Mouse (Mus musculus): Measurements from ENCODE around the gene Arhgap32.

- TF ChIP-seq CTCF (IDR thresholded peaks at IDR 0.05 in 2 of 3, conservative IDR thresholded peaks at IDR 0.05 in 1 of 3; ENCODE audit: control insufficient read depth in 1 of 3, insufficient read depth in 1 of 3, low read depth in 2 of 3, low read length in 3 of 3, poor library complexity in 1 of 3, severe bottlenecking in 1 of 3) (no peak), SMC3 (IDR thresholded peaks at IDR 0.05; ENCODE audit: low read depth, low read length) (no peak), GATA1 (IDR thresholded peaks at IDR 0.05; ENCODE audit: low read depth, low read length) (no peak), POLR2A (IDR thresholded peaks at IDR 0.05; ENCODE audit: control insufficient read depth in 1 of 2, insufficient read depth in 1 of 2, low read depth in 1 of 2, low read length in 2 of 2, poor library complexity in 1 of 2) (no peak), EP300 (IDR thresholded peaks at IDR 0.05; ENCODE audit: low read depth in 1 of 2, low read length in 2 of 2) (no peak), NELFE (IDR thresholded peaks at IDR 0.05; ENCODE audit: low read depth, low read length) (no peak), MAFK (IDR thresholded peaks at IDR 0.05; ENCODE audit: borderline replicate concordance, low read depth, low read length) (no peak), NRF1 (IDR thresholded peaks at IDR 0.05; ENCODE audit: insufficient read depth, low read depth, low read length, poor library complexity, severe bottlenecking) (no peak), ZC3H11A (IDR thresholded peaks at IDR 0.05; ENCODE audit: low read depth, low read length) (no peak), SIN3A (IDR thresholded peaks at IDR 0.05; ENCODE audit: low read length) (no peak)
These were observed 103.5 kb downstream of the Arhgap32 start for GRCm38 (mm10) chr9:32219400-32219799.
